Mouse (Mus musculus): ENCODE measurements around the gene Gm20661. TPM values are rescaled to one million over a fixed set of nuclear protein-coding genes. Genes with fewer than 3 reads are reported as not detected.

Gm20661 gene
- polyA plus RNA-seq, 1 experiment from 2014 or later = 12.8 TPM

- Histone ChIP-seq H3K9ac (replicated peaks; ENCODE audit: low read depth, low read length) (no peak overlapping the region), H3K4me2 (replicated peaks; ENCODE audit: low read depth, low read length) (no peak overlapping the region), H3K4me1 (ENCODE audit: control insufficient read depth, insufficient read depth, low read length) (no peaks in the 10 kb centered on the region), H3K36me3 (ENCODE audit: control insufficient read depth, insufficient read depth, low read length) (peaks cover 27% of the 10 kb centered on the region; the same call in 1 of the 2 replicates), H3K9me3 (ENCODE audit: control insufficient read depth, low read depth, low read length) (no peaks in the 10 kb centered on the region), H3K27ac (ENCODE audit: low read length) (peak overlapping the region; percentile 15; the same call in 1 of the 2 replicates), H3K4me3 (ENCODE audit: low read depth, low read length) (no peak overlapping the region), H3K27me3 (ENCODE audit: control insufficient read depth, insufficient read depth, low read length) (no peaks in the 10 kb centered on the region)
- WGBS = 57% methylated on average over 5 of the region's 5 CpGs
- no peak for ATAC-seq (ENCODE audit: insufficient number of reproducible peaks, insufficient read depth, low FRiP score, low read depth)
Measured at GRCm38 (mm10) chr9:107961881-107962280, 21.0 kb upstream of the Gm20661 start.

- no peaks in the 10 kb centered on the region for H3K4me1 ChIP-seq (ENCODE audit: control insufficient read depth, insufficient read depth, low read length)
- no peak overlapping the region for H3K27ac ChIP-seq (ENCODE audit: low read length)
- ATAC-seq (ENCODE audit: insufficient number of reproducible peaks, insufficient read depth, low FRiP score, low read depth) = no peak
- H3K27me3 ChIP-seq (ENCODE audit: control insufficient read depth, insufficient read depth, low read length) = no peaks in the 10 kb centered on the region
- no peak overlapping the region for H3K9ac ChIP-seq (replicated peaks; ENCODE audit: low read depth, low read length)
- H3K9me3 ChIP-seq (ENCODE audit: control insufficient read depth, low read depth, low read length) = no peaks in the 10 kb centered on the region
- no peak overlapping the region for H3K4me3 ChIP-seq (ENCODE audit: low read depth, low read length)
- H3K36me3 ChIP-seq (ENCODE audit: control insufficient read depth, insufficient read depth, low read length) = peaks cover 26% of the 10 kb centered on the region
- WGBS = 91% methylated on average over 9 of the region's 9 CpGs
- no peak overlapping the region for H3K4me2 ChIP-seq (replicated peaks; ENCODE audit: low read depth, low read length)
Measured at GRCm38 (mm10) chr9:107962916-107963315, 19.9 kb upstream of the Gm20661 start.

- Histone ChIP-seq H3K27ac (ENCODE audit: low read length) (no peak overlapping the region), H3K27me3 (ENCODE audit: control insufficient read depth, insufficient read depth, low read length) (no peaks in the 10 kb centered on the region), H3K9ac (replicated peaks; ENCODE audit: low read depth, low read length) (no peak overlapping the region), H3K4me2 (replicated peaks; ENCODE audit: low read depth, low read length) (no peak overlapping the region), H3K4me1 (ENCODE audit: control insufficient read depth, insufficient read depth, low read length) (no peaks in the 10 kb centered on the region), H3K9me3 (ENCODE audit: control insufficient read depth, low read depth, low read length) (no peaks in the 10 kb centered on the region), H3K36me3 (ENCODE audit: control insufficient read depth, insufficient read depth, low read length) (peaks cover 28% of the 10 kb centered on the region), H3K4me3 (ENCODE audit: low read depth, low read length) (no peak overlapping the region)
- 14% methylated on average over 5 of the region's 5 CpGs for WGBS
- peak; percentile 59; the same call in 1 of the 2 replicates for ATAC-seq (ENCODE audit: insufficient number of reproducible peaks, insufficient read depth, low FRiP score, low read depth)
Measured at GRCm38 (mm10) chr9:107963700-107964099, 19.2 kb upstream of the Gm20661 start.

GRCm38 (mm10) chr9:107964681-107965080 is 18.2 kb upstream of the Gm20661 start:
- no peak overlapping the region for H3K27ac ChIP-seq (ENCODE audit: low read length)
- H3K9ac ChIP-seq (replicated peaks; ENCODE audit: low read depth, low read length) = no peak overlapping the region
- 93% methylated on average over 9 of the region's 9 CpGs for WGBS
- H3K4me1 ChIP-seq (ENCODE audit: control insufficient read depth, insufficient read depth, low read length) = no peaks in the 10 kb centered on the region
- H3K9me3 ChIP-seq (ENCODE audit: control insufficient read depth, low read depth, low read length) = no peaks in the 10 kb centered on the region
- no peaks in the 10 kb centered on the region for H3K27me3 ChIP-seq (ENCODE audit: control insufficient read depth, insufficient read depth, low read length)
- H3K4me2 ChIP-seq (replicated peaks; ENCODE audit: low read depth, low read length) = no peak overlapping the region
- peaks cover 28% of the 10 kb centered on the region for H3K36me3 ChIP-seq (ENCODE audit: control insufficient read depth, insufficient read depth, low read length)
- ATAC-seq (ENCODE audit: insufficient number of reproducible peaks, insufficient read depth, low FRiP score, low read depth) = no peak
- H3K4me3 ChIP-seq (ENCODE audit: low read depth, low read length) = no peak overlapping the region

GRCm38 (mm10) chr9:107966676-107967075 is 16.2 kb upstream of the Gm20661 start:
- Histone ChIP-seq H3K27ac (ENCODE audit: low read length) (no peak overlapping the region), H3K36me3 (ENCODE audit: control insufficient read depth, insufficient read depth, low read length) (peaks cover 17% of the 10 kb centered on the region), H3K9ac (replicated peaks; ENCODE audit: low read depth, low read length) (no peak overlapping the region), H3K9me3 (ENCODE audit: control insufficient read depth, low read depth, low read length) (no peaks in the 10 kb centered on the region), H3K4me1 (ENCODE audit: control insufficient read depth, insufficient read depth, low read length) (no peaks in the 10 kb centered on the region), H3K4me3 (ENCODE audit: low read depth, low read length) (no peak overlapping the region), H3K27me3 (ENCODE audit: control insufficient read depth, insufficient read depth, low read length) (no peaks in the 10 kb centered on the region), H3K4me2 (replicated peaks; ENCODE audit: low read depth, low read length) (no peak overlapping the region)
- WGBS = 86% methylated on average over 10 of the region's 10 CpGs
- no peak for ATAC-seq (ENCODE audit: insufficient number of reproducible peaks, insufficient read depth, low FRiP score, low read depth)

GRCm38 (mm10) chr9:107967437-107967836 is 15.4 kb upstream of the Gm20661 start:
- H3K36me3 ChIP-seq (ENCODE audit: control insufficient read depth, insufficient read depth, low read length) = peaks cover 12% of the 10 kb centered on the region
- 87% methylated on average over 6 of the region's 6 CpGs for WGBS
- no peak overlapping the region for H3K9ac ChIP-seq (replicated peaks; ENCODE audit: low read depth, low read length)
- no peaks in the 10 kb centered on the region for H3K27me3 ChIP-seq (ENCODE audit: control insufficient read depth, insufficient read depth, low read length)
- H3K9me3 ChIP-seq (ENCODE audit: control insufficient read depth, low read depth, low read length) = no peaks in the 10 kb centered on the region
- no peak for ATAC-seq (ENCODE audit: insufficient number of reproducible peaks, insufficient read depth, low FRiP score, low read depth)
- no peak overlapping the region for H3K4me2 ChIP-seq (replicated peaks; ENCODE audit: low read depth, low read length)
- H3K4me1 ChIP-seq (ENCODE audit: control insufficient read depth, insufficient read depth, low read length) = no peaks in the 10 kb centered on the region
- H3K27ac ChIP-seq (ENCODE audit: low read length) = no peak overlapping the region
- H3K4me3 ChIP-seq (ENCODE audit: low read depth, low read length) = no peak overlapping the region

GRCm38 (mm10) chr9:107968531-107968930 is 14.3 kb upstream of the Gm20661 start:
- 84% methylated on average over 7 of the region's 7 CpGs for WGBS
- no peaks in the 10 kb centered on the region for H3K9me3 ChIP-seq (ENCODE audit: control insufficient read depth, low read depth, low read length)
- no peaks in the 10 kb centered on the region for H3K4me1 ChIP-seq (ENCODE audit: control insufficient read depth, insufficient read depth, low read length)
- H3K36me3 ChIP-seq (ENCODE audit: control insufficient read depth, insufficient read depth, low read length) = peaks cover 12% of the 10 kb centered on the region
- H3K4me3 ChIP-seq (ENCODE audit: low read depth, low read length) = no peak overlapping the region
- no peak overlapping the region for H3K27ac ChIP-seq (ENCODE audit: low read length)
- no peak for ATAC-seq (ENCODE audit: insufficient number of reproducible peaks, insufficient read depth, low FRiP score, low read depth)
- no peak overlapping the region for H3K9ac ChIP-seq (replicated peaks; ENCODE audit: low read depth, low read length)
- no peak overlapping the region for H3K4me2 ChIP-seq (replicated peaks; ENCODE audit: low read depth, low read length)
- H3K27me3 ChIP-seq (ENCODE audit: control insufficient read depth, insufficient read depth, low read length) = no peaks in the 10 kb centered on the region

GRCm38 (mm10) chr9:107970311-107970710 is 12.5 kb upstream of the Gm20661 start:
- WGBS = 85% methylated on average over 5 of the region's 5 CpGs
- peaks cover 9% of the 10 kb centered on the region for H3K36me3 ChIP-seq (ENCODE audit: control insufficient read depth, insufficient read depth, low read length)
- ATAC-seq (ENCODE audit: insufficient number of reproducible peaks, insufficient read depth, low FRiP score, low read depth) = no peak

More at GRCm38 (mm10) chr9:107970311-107970710, 12.5 kb upstream of the Gm20661 start:
- Histone ChIP-seq H3K4me3 (ENCODE audit: low read depth, low read length) (no peak overlapping the region), H3K9me3 (ENCODE audit: control insufficient read depth, low read depth, low read length) (no peaks in the 10 kb centered on the region), H3K4me2 (replicated peaks; ENCODE audit: low read depth, low read length) (no peak overlapping the region), H3K4me1 (ENCODE audit: control insufficient read depth, insufficient read depth, low read length) (no peaks in the 10 kb centered on the region), H3K9ac (replicated peaks; ENCODE audit: low read depth, low read length) (no peak overlapping the region), H3K27ac (ENCODE audit: low read length) (no peak overlapping the region), H3K27me3 (ENCODE audit: control insufficient read depth, insufficient read depth, low read length) (no peaks in the 10 kb centered on the region)
